Mouse (Mus musculus): ENCODE results near the gene Pcyox1. TPM values are rescaled to one million over a fixed set of nuclear protein-coding genes. Genes with fewer than 3 reads are reported as not detected.
"Not testable (repeated sequence)": the region's sequence is repeated elsewhere in the genome, so short reads cannot be mapped to it uniquely, and the experiment has no call there.

Gene Pcyox1
- polyA plus RNA-seq, 1 experiment from 2014 or later = 99.4 TPM

DNA sequence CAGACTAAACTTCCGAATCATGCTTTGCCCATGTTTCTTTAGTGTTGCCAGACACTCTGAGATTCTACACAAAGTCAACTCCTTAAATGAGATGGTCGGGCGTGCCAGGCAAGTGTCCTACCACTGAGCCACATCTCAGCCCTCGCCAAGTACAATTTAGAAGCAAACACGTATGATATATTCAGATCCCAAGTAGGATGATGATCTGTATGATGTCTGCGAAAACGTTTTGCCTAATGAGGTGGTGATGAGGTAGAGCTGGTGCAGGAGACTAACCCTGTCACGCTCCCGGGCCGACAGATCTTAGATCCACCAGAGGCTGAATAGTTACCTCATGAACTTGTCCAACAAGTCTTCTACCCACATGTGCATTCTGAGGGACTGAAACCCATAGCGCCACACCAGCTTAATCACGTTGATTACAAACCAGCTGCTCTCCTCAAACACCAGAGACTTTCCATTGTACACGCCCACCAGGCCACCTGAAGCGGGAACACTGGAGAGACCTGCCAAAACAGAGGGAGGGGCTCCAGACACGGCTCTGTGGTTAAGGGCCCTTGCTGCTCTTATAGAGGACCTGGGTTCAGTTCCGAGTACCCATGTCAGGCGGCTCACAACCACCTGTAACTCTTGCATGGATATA lies 2.8 kb downstream of the Pcyox1 start:
- no peak overlapping the region for H3K4me3 ChIP-seq
- peaks cover 14% of the 10 kb centered on the region; the same call in 1 of the 2 replicates for H3K27me3 ChIP-seq (ENCODE audit: insufficient read depth, poor library complexity, severe bottlenecking)
- no peak for DNase-seq (ENCODE audit: low spot score)
- 0 out of 2 replicates have a peak, but pooled peaks cover 3% of the 10 kb centered on the region for H3K9me3 ChIP-seq
- 93% methylated on average over 17 of the region's 17 CpGs for WGBS
- H3K27ac ChIP-seq = no peak overlapping the region
- peaks cover 57% of the 10 kb centered on the region for H3K36me3 ChIP-seq
- peaks cover 30% of the 10 kb centered on the region for H3K4me1 ChIP-seq (replicated peaks)

GRCm38 (mm10) chr6:86393187-86393586 lies 3.8 kb downstream of the Pcyox1 start:
- Histone ChIP-seq H3K27me3 (ENCODE audit: insufficient read depth, poor library complexity, severe bottlenecking) (peaks cover 7% of the 10 kb centered on the region; the same call in 1 of the 2 replicates), H3K9me3 (0 out of 2 replicates have a peak, but pooled peaks cover 3% of the 10 kb centered on the region), H3K4me1 (replicated peaks) (peaks cover 30% of the 10 kb centered on the region), H3K4me3 (no peak overlapping the region), H3K27ac (no peak overlapping the region), H3K36me3 (peaks cover 67% of the 10 kb centered on the region)
- WGBS = 93% methylated on average over 1 of the region's 1 CpGs
- DNase-seq (ENCODE audit: low spot score) = no peak

DNA sequence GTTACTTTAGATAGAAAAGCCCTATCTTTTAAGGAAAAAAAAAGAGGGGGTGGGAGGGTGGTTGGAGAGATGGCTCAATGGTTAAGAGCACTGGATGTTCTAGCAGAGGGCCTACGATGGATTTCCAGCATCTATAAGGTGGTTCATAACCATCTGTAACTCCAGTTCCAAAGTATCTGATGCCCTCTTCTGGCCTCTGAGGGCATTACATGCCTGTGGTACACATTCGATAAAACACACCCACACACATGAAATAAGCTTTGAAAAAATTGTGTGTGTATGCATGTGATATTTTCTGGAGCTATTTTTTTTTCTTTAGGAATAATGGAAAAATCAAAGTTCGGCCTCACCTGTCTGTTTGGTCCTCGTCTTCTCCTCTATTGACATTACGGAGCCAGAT lies 5.6 kb downstream of the Pcyox1 start:
- 96% methylated on average over 5 of the region's 5 CpGs for WGBS
- DNase-seq (ENCODE audit: low spot score) = no peak

DNA sequence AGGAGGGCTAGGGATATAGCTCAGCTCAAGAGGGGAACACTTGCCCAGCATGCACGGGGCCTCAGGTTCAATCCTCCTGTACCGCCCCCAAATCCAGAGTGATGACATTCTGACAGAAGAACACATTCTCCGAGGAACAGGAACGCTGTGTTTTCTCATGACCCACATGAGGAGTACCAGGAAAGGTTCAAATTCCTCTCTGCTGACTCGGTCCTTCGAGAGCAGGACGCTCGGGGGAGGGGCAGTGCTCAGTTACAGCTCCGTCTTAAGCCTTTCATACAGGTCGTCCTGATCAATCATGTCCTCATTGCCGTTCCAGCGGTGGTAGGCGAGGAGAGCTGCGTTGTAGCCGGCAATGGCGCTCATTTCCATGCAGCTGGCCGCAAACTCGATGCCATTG lies 8.5 kb downstream of the Pcyox1 start:
- Histone ChIP-seq H3K4me1 (replicated peaks) (peaks cover 1% of the 10 kb centered on the region), H3K27ac (no peak overlapping the region), H3K4me3 (no peak overlapping the region), H3K27me3 (ENCODE audit: insufficient read depth, poor library complexity, severe bottlenecking) (no peaks in the 10 kb centered on the region), H3K9me3 (0 out of 2 replicates have a peak, but pooled peaks cover 3% of the 10 kb centered on the region), H3K36me3 (peaks cover 89% of the 10 kb centered on the region)
- DNase-seq (ENCODE audit: low spot score) = no peak
- WGBS = 86% methylated on average over 18 of the region's 18 CpGs

More for the DNA sequence above, 5.6 kb downstream of the Pcyox1 start:
- H3K27me3 ChIP-seq (ENCODE audit: insufficient read depth, poor library complexity, severe bottlenecking) = no peaks in the 10 kb centered on the region
- H3K36me3 ChIP-seq = peaks cover 86% of the 10 kb centered on the region
- 0 out of 2 replicates have a peak, but pooled peaks cover 3% of the 10 kb centered on the region for H3K9me3 ChIP-seq
- no peak overlapping the region for H3K27ac ChIP-seq
- peaks cover 21% of the 10 kb centered on the region for H3K4me1 ChIP-seq (replicated peaks)
- H3K4me3 ChIP-seq = no peak overlapping the region

DNA sequence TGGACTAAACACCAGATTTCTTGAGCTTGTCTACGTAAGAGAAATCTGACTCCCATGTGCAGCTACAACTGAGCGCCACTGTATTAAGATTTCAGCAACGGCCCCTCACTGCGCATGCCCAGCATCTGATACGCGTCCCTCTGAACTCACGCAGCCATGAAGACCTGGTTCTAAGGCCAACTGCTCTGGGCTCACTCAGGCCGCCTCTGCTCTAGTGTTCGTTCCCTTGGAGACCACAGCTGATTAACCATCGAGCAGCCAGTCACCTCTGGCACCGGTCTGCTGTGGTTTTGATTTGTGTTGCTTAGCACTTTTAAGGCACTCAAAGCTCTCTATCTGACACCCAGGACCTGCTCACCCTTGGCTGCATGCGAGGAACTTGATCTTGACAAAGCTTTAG lies 9.6 kb downstream of the Pcyox1 start:
- WGBS = 88% methylated on average over 12 of the region's 12 CpGs

DNA sequence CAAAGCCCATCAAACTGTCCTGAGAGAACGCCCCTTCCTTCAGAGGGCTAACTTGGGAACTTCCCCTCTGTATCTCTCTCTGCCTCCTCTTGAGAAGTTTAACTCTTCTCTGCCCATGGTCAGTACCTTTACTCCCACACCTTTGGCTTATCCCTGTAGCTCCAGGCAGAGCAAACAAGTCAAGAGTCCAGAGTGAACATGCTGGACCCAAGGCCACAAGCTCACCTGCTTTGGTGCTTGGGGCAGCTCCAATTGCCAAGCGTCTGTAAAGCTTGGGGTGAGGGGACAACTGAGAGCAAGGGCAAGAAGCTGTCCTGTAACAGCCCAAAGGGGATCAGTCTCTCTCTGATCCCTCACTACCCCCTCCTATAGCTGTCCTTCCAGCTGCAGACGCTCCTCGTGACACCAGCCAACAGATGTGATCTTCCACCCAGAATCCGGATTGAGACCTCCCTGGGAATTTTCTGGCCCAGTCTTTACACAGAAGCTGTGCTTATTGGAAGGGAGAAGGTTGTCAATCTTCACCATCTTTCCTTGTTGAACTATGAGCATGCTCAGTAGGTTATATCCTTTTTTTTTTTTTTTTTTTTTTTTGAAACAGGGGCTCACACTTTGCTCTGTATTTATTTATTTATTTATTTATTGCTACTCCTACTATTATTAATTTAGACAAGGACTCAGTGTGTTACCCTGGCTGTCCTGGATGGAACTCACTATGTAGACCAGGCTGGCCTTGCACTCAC lies 11.4 kb downstream of the Pcyox1 start:
- Histone ChIP-seq H3K27ac (no peak overlapping the region), H3K4me1 (replicated peaks) (peaks cover 6% of the 10 kb centered on the region), H3K27me3 (ENCODE audit: insufficient read depth, poor library complexity, severe bottlenecking) (no peaks in the 10 kb centered on the region), H3K9me3 (no peaks in the 10 kb centered on the region), H3K36me3 (peaks cover 63% of the 10 kb centered on the region), H3K4me3 (no peak overlapping the region)
- no peak for DNase-seq (ENCODE audit: low spot score)
- 84% methylated on average over 5 of the region's 5 CpGs for WGBS

More for the DNA sequence above, 9.6 kb downstream of the Pcyox1 start:
- no peak overlapping the region for H3K4me3 ChIP-seq
- H3K9me3 ChIP-seq = 0 out of 2 replicates have a peak, but pooled peaks cover 3% of the 10 kb centered on the region
- no peaks in the 10 kb centered on the region for H3K27me3 ChIP-seq (ENCODE audit: insufficient read depth, poor library complexity, severe bottlenecking)
- peaks cover 78% of the 10 kb centered on the region for H3K36me3 ChIP-seq
- DNase-seq (ENCODE audit: low spot score) = no peak
- peaks cover 6% of the 10 kb centered on the region for H3K4me1 ChIP-seq (replicated peaks)
- H3K27ac ChIP-seq = no peak overlapping the region

GRCm38 (mm10) chr6:86384692-86385091 lies 12.3 kb downstream of the Pcyox1 start:
- no peak for DNase-seq (ENCODE audit: low spot score)
- WGBS = 83% methylated on average over 4 of the region's 4 CpGs
- Histone ChIP-seq H3K36me3 (peaks cover 60% of the 10 kb centered on the region), H3K27ac (no peak overlapping the region), H3K9me3 (no peaks in the 10 kb centered on the region), H3K27me3 (ENCODE audit: insufficient read depth, poor library complexity, severe bottlenecking) (no peaks in the 10 kb centered on the region), H3K4me3 (no peak overlapping the region), H3K4me1 (replicated peaks) (peaks cover 6% of the 10 kb centered on the region)

DNA sequence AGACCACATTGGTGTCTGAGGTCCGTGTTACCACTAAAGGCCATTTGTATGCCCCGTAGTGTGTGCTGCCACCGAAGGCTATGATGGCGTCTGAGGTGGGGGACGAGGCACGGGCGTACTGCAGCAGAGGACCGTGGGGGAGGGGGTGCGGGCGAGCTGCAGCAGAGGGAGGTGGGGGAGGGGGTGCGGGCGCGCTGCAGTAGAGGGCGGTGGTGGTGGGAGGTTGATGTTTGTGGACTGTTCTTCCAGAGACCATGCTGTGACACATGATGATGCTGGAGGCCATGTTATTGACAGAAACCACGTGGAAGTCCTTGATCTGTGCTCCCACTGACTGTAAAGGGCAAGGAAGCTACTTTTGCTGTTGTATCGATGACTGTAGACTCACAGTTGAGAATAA lies 13.6 kb downstream of the Pcyox1 start:
- no peak for DNase-seq (ENCODE audit: low spot score)
- Histone ChIP-seq H3K9me3 (no peaks in the 10 kb centered on the region), H3K27ac (no peak overlapping the region), H3K36me3 (peaks cover 60% of the 10 kb centered on the region), H3K4me1 (replicated peaks) (peaks cover 6% of the 10 kb centered on the region), H3K27me3 (ENCODE audit: insufficient read depth, poor library complexity, severe bottlenecking) (no peaks in the 10 kb centered on the region), H3K4me3 (no peak overlapping the region)
- 42% methylated on average over 16 of the region's 16 CpGs for WGBS

DNA sequence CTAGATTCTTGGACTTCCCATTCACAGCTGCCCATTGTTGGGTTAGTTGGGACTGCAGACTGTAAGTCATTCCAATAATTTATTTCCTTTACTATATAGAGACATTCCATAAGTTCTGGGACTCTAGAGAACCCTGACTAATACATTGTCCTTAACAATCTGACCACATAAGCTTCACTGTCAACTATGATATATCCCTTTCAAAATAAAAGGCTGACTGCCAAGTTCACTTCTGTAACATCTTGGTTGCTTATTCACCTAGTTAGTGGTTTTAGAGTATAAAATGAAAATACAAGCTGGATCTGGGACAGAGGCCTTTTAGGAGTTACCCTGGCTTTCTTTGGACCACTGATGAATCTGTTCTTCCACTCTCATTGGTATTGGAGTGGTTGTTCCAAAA lies 14.4 kb downstream of the Pcyox1 start:
- H3K36me3 ChIP-seq = peaks cover 60% of the 10 kb centered on the region

GRCm38 (mm10) chr6:86380112-86380511 lies 16.8 kb downstream of the Pcyox1 start:
- not testable (repeated sequence) for H3K9me3 ChIP-seq; DNase-seq (ENCODE audit: low spot score); H3K4me3 ChIP-seq; H3K27ac ChIP-seq; H3K4me1 ChIP-seq (replicated peaks); H3K27me3 ChIP-seq (ENCODE audit: insufficient read depth, poor library complexity, severe bottlenecking)
- WGBS = 74% methylated on average over 8 of the region's 8 CpGs
- peaks cover 61% of the 10 kb centered on the region for H3K36me3 ChIP-seq

More for the DNA sequence above, 14.4 kb downstream of the Pcyox1 start:
- no peak for DNase-seq (ENCODE audit: low spot score)
- H3K27ac ChIP-seq = no peak overlapping the region
- no peak overlapping the region for H3K4me3 ChIP-seq
- H3K9me3 ChIP-seq = no peaks in the 10 kb centered on the region
- H3K4me1 ChIP-seq (replicated peaks) = peaks cover 6% of the 10 kb centered on the region
- no peaks in the 10 kb centered on the region for H3K27me3 ChIP-seq (ENCODE audit: insufficient read depth, poor library complexity, severe bottlenecking)

DNA sequence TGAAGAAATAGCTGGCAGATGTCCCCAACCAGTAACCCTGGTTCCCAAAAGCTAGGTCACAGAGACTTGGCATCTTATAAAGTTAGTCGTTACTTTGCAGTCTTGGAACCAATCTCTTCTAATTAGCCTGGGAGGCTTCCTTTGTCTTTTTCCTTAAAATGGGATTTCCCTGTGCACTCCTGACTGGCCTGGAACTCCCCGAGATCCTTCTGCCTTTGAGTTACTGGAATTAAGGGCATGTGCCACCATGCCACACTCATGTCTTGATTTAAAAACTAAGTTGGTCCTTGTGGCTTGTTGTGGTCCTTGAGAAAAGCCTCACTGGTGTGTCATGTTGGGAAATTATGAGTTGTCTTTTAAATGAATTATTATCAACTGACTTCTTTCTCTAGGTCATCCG lies 18.6 kb downstream of the Pcyox1 start:
- Histone ChIP-seq H3K36me3 (peaks cover 69% of the 10 kb centered on the region), H3K4me3 (no peak overlapping the region), H3K27me3 (ENCODE audit: insufficient read depth, poor library complexity, severe bottlenecking) (no peaks in the 10 kb centered on the region), H3K4me1 (replicated peaks) (peaks cover 7% of the 10 kb centered on the region), H3K27ac (no peak overlapping the region), H3K9me3 (no peaks in the 10 kb centered on the region)
- DNase-seq (ENCODE audit: low spot score) = no peak
- 93% methylated on average over 3 of the region's 3 CpGs for WGBS

GRCm38 (mm10) chr6:86373556-86373955 lies 23.4 kb downstream of the Pcyox1 start:
- no peaks in the 10 kb centered on the region for H3K27me3 ChIP-seq (ENCODE audit: insufficient read depth, poor library complexity, severe bottlenecking)
- H3K27ac ChIP-seq = no peak overlapping the region
- peaks cover 65% of the 10 kb centered on the region for H3K36me3 ChIP-seq
- WGBS = 93% methylated on average over 6 of the region's 6 CpGs
- no peak overlapping the region for H3K4me3 ChIP-seq
- no peaks in the 10 kb centered on the region for H3K9me3 ChIP-seq
- H3K4me1 ChIP-seq (replicated peaks) = peaks cover 26% of the 10 kb centered on the region
- no peak for DNase-seq (ENCODE audit: low spot score)

DNA sequence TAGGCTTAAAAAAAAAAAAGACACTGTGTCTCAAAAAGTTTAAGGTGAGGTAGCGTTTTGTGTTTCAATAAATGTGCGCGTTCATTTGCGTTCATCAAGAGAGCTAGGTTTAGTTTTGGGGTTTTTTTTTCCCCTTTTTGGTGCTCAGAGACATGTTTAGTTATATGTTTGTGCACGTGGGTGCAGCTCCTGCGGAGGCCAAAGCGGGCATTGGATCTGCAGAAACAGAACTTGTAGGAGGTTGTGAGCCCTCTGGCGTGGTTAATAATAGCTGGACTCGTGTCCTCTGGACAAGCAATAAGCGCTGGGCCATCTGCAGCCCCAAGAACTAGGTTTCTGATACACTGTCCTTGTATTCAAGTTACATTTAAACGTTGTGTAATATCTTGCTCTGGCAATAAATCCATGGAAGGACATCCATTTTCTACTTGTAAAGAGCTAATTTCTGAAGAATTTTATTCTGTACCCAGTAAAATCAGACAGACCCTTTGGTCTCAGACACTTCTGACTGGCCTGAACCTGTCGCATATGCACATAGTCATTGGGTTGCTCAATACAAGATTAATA lies 24.9 kb downstream of the Pcyox1 start:
- Histone ChIP-seq H3K4me1 (replicated peaks) (peaks cover 26% of the 10 kb centered on the region), H3K36me3 (peaks cover 62% of the 10 kb centered on the region), H3K9me3 (no peaks in the 10 kb centered on the region), H3K4me3 (peak overlapping the region; percentile 73), H3K27me3 (ENCODE audit: insufficient read depth, poor library complexity, severe bottlenecking) (no peaks in the 10 kb centered on the region), H3K27ac (peak overlapping the region; percentile 94)
- DNase-seq (ENCODE audit: low spot score) = no peak
- WGBS = 5% methylated on average over 12 of the region's 12 CpGs
